Mouse (Mus musculus): Measurements from ENCODE around the gene Mlf2. TPM values are rescaled to one million over a fixed set of nuclear protein-coding genes. Genes with fewer than 3 reads are reported as not detected.

Gene Mlf2
- polyA plus RNA-seq, 1 experiment from 2014 or later = 385 TPM

DNA sequence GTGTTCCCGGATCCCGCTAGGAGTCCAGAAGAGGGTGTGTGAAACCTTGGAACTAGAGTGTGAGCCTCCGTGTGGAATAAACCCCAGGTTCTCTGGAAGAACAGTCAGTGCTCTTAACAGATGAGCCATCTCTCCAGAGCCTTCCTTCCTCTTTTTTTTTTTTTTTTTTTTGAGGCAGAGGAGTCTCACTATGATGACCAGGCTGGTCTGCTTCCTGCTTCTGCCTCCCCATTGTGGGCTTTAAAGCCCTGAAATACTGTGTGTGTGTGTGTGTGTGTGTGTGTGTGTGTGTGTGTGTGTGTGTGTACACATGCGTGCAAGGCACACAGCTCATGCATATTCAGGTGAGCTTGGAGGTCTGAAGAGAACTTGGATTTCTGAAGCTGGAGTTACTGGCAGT, 9.6 kb upstream of the Mlf2 start:
- no peaks in the 10 kb centered on the region for H3K36me3 ChIP-seq
- H3K9ac ChIP-seq = no peak overlapping the region
- no peak for ATAC-seq (replicated peaks; ENCODE audit: low FRiP score)
- H3K4me1 ChIP-seq = peaks cover 54% of the 10 kb centered on the region
- WGBS = 62% methylated on average over 4 of the region's 4 CpGs
- peak overlapping the region; percentile 100 for H3K27ac ChIP-seq
- H3K9me3 ChIP-seq (replicated peaks) = no peaks in the 10 kb centered on the region
- H3K4me3 ChIP-seq (replicated peaks) = no peak overlapping the region
- H3K4me2 ChIP-seq = no peak overlapping the region
- H3K27me3 ChIP-seq = no peaks in the 10 kb centered on the region

DNA sequence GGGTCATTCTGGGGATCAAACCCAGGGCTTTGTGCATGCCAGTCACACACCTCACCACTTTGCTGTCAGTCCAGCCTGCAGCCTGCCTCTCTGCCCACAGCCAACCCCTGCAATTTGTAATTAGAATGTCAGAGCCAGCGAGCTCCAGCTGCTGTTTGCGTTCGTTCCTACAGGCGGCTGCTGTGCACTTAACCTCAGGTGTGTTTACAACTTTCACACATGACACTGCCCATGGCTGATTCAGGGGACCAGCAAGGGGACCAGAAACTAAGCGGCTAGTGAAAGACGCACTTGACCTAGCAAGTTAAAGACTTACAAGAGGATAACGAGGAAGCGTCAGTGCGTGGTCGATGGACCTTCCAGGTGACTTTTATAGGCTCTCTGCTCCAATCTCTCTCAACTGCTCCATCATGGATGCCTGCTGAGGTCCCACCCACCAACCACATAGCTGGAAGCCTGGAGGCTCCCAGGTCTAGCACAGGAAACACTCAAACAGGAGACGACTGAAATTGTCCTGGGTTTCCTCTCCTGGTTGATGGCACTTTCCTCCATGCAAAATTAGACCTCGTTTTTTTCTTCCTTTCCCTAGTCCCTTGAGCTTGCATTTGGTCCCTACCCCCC, 5.9 kb upstream of the Mlf2 start:
- peaks cover 43% of the 10 kb centered on the region for H3K4me1 ChIP-seq
- ATAC-seq (replicated peaks; ENCODE audit: low FRiP score) = no peak
- no peaks in the 10 kb centered on the region for H3K9me3 ChIP-seq (replicated peaks)
- H3K9ac ChIP-seq = no peak overlapping the region
- peak overlapping the region; percentile 84 for H3K27ac ChIP-seq
- no peaks in the 10 kb centered on the region for H3K27me3 ChIP-seq
- no peak overlapping the region; the same call in 1 of the 2 replicates for H3K4me3 ChIP-seq (replicated peaks)
- no peaks in the 10 kb centered on the region for H3K36me3 ChIP-seq
- 17% methylated on average over 12 of the region's 12 CpGs for WGBS
- peak overlapping the region; percentile 34 for H3K4me2 ChIP-seq

DNA sequence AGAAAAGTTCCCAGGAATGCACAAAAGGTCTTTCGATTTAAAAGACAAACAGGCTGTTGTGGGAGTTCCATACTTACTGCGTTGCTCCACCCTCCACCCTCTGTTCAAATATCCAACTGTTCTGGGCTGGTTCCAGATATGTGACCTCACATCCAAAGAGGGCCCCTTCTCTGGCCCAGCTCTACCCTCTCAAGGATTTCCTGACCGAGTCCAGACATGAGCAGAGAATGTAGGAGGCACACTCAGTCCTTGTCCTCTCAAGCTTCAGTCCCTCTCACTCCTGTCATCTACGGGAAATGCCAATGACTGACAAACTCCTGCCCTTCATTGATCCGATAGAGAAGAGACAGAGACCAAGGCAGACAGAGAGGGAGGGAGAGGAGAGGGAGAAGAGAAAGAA, 5.2 kb upstream of the Mlf2 start:
- H3K4me3 ChIP-seq (replicated peaks) = no peak overlapping the region
- peak overlapping the region; percentile 34 for H3K4me2 ChIP-seq
- H3K9me3 ChIP-seq (replicated peaks) = no peaks in the 10 kb centered on the region
- H3K4me1 ChIP-seq = peaks cover 40% of the 10 kb centered on the region
- H3K9ac ChIP-seq = no peak overlapping the region
- no peaks in the 10 kb centered on the region for H3K36me3 ChIP-seq
- ATAC-seq (replicated peaks; ENCODE audit: low FRiP score) = no peak
- 35% methylated on average over 5 of the region's 5 CpGs for WGBS
- H3K27me3 ChIP-seq = no peaks in the 10 kb centered on the region
- H3K27ac ChIP-seq = peak overlapping the region; percentile 84

DNA sequence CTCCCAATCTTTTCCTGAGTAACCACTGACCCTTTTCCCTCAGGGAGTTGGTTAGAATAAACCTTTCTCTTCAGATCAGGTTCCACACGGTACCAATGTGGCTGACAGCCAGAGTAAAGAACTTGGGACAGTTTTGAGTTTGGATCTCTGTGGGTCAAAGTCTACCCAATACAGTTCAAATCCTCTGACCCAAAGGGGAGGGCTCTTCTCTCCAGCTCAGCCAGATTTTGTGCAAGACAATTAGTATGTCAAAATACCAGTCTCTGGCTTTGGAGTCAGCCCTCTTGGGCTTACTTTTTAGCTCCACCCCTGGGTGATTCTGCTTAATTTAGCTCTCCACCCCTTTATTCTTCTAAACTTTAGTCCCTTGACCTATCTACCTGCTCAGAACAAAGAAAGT, 955 bp upstream of the Mlf2 start:
- peak overlapping the region; percentile 99 for H3K4me3 ChIP-seq (replicated peaks)
- H3K9me3 ChIP-seq (replicated peaks) = no peaks in the 10 kb centered on the region
- no peak for ATAC-seq (replicated peaks; ENCODE audit: low FRiP score)
- WGBS = 23% methylated on average over 1 of the region's 1 CpGs
- peak overlapping the region; percentile 79 for H3K4me2 ChIP-seq
- H3K4me1 ChIP-seq = peaks cover 52% of the 10 kb centered on the region
- no peaks in the 10 kb centered on the region for H3K27me3 ChIP-seq
- H3K36me3 ChIP-seq = peaks cover 27% of the 10 kb centered on the region
- H3K27ac ChIP-seq = peak overlapping the region; percentile 98
- peak overlapping the region; percentile 42 for H3K9ac ChIP-seq

DNA sequence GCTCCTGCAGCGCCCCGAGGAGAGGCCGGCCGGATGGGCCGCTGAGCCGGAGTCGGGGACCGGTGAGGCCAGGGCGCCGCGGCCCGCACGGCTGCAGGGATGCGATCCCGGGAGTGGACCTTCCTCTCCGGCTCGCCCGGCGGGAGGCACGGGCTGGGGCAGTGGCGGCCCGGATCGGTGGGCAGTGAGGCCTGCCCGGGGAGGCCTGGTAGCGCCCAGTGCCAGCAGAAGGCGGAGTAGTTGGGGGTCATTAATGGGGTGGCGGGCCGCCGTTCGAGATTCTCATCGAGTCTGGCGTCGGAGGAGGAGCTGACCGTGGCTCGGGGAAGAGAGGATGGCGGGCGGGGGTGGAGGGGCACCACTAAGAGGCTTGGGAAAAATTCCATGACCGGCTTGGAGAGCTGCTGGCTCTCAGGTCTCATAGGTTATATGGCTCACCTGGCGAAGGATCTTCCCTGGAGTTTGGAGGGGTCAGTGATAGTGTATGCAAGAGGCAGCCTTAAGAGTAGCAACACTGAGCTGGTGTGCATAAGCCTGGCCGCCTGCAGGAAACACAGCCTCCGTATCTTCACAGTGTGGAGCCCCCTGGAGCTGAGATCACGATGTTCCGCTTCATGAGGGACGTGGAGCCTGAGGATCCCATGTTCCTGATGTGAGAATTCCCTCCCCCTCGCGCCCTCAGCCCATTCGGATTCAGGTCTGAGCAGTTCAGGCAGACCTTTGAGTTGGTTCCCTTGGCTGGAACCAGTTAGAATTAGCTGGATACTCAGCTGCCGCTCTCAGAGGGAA, 533 bp downstream of the Mlf2 start:
- Histone ChIP-seq H3K4me3 (replicated peaks) (peak overlapping the region; percentile 99), H3K27ac (peak overlapping the region; percentile 98), H3K9ac (peak overlapping the region; percentile 97), H3K9me3 (replicated peaks) (no peaks in the 10 kb centered on the region), H3K4me1 (peaks cover 44% of the 10 kb centered on the region), H3K27me3 (no peaks in the 10 kb centered on the region), H3K36me3 (peaks cover 42% of the 10 kb centered on the region), H3K4me2 (peak overlapping the region; percentile 79)
- ATAC-seq (replicated peaks; ENCODE audit: low FRiP score) = peak; percentile 47
- under 1% methylated on average over 48 of the region's 48 CpGs for WGBS

DNA sequence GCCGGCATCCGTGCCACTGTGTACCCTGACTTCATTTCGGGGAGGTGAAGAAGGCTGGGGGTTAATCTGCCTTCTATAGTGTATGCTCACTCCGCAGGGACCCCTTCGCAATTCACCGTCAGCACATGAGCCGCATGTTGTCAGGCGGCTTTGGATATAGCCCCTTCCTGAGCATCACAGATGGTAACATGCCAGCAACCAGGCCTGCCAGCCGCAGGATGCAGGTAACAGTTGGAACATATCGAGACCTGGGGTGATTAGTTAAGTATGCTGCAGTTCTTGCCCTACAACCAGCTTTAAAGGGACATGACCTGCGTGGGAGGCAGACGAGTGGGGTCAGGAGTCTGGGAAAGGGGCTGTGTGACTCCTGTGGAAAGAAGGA, 1.1 kb downstream of the Mlf2 start:
- ATAC-seq (replicated peaks; ENCODE audit: low FRiP score) = no peak
- no peaks in the 10 kb centered on the region for H3K27me3 ChIP-seq
- peak overlapping the region; percentile 79 for H3K4me2 ChIP-seq
- peaks cover 47% of the 10 kb centered on the region for H3K36me3 ChIP-seq
- peak overlapping the region; percentile 99 for H3K4me3 ChIP-seq (replicated peaks)
- peaks cover 44% of the 10 kb centered on the region for H3K4me1 ChIP-seq
- H3K9me3 ChIP-seq (replicated peaks) = no peaks in the 10 kb centered on the region
- H3K9ac ChIP-seq = peak overlapping the region; percentile 97
- peak overlapping the region; percentile 98 for H3K27ac ChIP-seq
- WGBS = 33% methylated on average over 12 of the region's 12 CpGs

DNA sequence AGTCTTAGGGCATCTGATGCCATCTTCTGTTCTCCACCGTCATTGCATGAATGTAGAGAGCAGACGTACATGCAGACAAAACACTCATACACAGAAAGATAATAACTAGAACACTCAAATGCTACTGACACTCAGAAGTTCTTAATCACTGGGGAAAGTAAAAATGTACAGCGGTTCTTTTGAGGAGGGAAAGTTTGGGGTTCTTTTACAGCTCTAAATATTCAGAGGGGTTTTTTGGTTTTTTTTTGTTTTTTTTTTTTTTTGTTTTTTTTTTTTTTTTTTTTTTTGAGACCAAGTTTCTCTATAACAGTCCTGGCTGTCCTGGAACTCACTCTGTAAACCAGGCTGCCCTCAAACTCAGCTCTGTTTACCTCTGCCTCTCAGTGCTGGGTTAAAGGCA, 1.9 kb downstream of the Mlf2 start:
- Histone ChIP-seq H3K27me3 (no peaks in the 10 kb centered on the region), H3K4me2 (peak overlapping the region; percentile 79), H3K36me3 (peaks cover 56% of the 10 kb centered on the region), H3K27ac (no peak overlapping the region), H3K9me3 (replicated peaks) (no peaks in the 10 kb centered on the region), H3K9ac (no peak overlapping the region), H3K4me1 (peaks cover 44% of the 10 kb centered on the region), H3K4me3 (replicated peaks) (peak overlapping the region; percentile 99; the same call in 1 of the 2 replicates)
- no peak for ATAC-seq (replicated peaks; ENCODE audit: low FRiP score)
- 91% methylated on average over 3 of the region's 3 CpGs for WGBS

DNA sequence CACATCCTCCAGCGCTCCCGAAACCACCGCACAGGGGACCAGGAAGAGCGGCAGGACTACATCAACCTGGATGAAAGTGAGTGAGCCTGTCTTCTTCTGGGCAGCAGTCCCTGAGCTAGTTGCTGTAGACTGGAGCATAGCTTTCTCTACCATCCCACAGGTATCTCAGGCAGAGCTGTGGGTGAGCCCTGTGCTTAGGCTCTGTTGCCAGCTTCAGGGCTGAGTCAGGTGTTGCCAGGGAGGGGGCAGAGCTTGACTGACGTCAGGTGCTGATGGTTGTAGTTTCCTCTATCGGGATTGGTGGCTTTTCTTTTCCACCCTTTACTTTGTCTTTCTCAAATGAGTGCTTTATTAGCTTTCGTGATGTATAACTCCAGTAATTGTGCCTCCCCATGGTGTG, 3.5 kb downstream of the Mlf2 start:
- no peaks in the 10 kb centered on the region for H3K27me3 ChIP-seq

DNA sequence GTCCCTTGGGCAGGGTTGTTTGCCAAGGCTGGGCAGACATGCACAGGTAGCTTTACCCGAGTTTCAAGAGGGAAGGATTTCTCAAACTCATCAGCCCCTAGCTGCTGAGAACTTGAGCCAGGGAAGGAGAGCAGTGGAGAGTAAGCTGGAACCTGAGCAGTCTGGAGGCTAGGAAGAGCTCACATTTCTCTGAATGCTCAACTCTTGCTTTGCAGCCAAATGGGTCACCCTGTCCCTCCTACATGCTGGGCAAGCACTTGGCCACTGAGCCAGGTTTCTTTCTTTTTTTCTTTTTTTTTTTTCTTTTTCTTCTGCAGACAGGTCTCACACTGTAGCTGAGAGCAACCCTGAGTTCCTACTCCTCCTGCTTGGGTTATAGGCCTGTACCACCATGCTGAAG, 5.5 kb downstream of the Mlf2 start:
- Histone ChIP-seq H3K9ac (no peak overlapping the region), H3K4me3 (replicated peaks) (no peak overlapping the region), H3K9me3 (replicated peaks) (no peaks in the 10 kb centered on the region), H3K27ac (no peak overlapping the region), H3K4me2 (no peak overlapping the region), H3K27me3 (no peaks in the 10 kb centered on the region), H3K4me1 (peaks cover 31% of the 10 kb centered on the region), H3K36me3 (peaks cover 77% of the 10 kb centered on the region)
- no peak for ATAC-seq (replicated peaks; ENCODE audit: low FRiP score)
- 74% methylated on average over 1 of the region's 1 CpGs for WGBS

More for the DNA sequence above, 3.5 kb downstream of the Mlf2 start:
- H3K27ac ChIP-seq = no peak overlapping the region
- no peak overlapping the region for H3K4me2 ChIP-seq
- peaks cover 40% of the 10 kb centered on the region for H3K4me1 ChIP-seq
- 93% methylated on average over 7 of the region's 7 CpGs for WGBS
- no peak overlapping the region for H3K9ac ChIP-seq
- peaks cover 71% of the 10 kb centered on the region for H3K36me3 ChIP-seq
- H3K4me3 ChIP-seq (replicated peaks) = no peak overlapping the region
- H3K9me3 ChIP-seq (replicated peaks) = no peaks in the 10 kb centered on the region
- no peak for ATAC-seq (replicated peaks; ENCODE audit: low FRiP score)

DNA sequence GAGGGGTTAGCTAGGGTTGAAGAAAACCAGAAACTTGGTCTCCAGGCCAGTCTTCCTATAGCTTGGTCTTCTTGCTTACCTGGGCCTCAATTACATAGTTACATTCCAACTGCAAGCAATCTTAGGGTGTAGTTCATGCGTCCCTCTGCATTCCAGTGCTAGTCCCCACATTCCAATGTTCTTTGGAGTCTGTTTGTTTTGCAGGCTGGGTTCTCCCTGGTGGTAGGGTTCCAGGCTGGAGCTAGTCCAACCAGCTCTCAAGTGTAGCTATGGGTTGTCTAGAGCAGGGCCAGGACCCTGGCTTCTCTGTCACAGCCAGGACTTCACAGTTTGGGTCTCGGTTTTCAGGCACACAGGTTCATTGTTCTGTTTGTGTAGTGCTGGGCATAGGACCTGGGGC, 6.3 kb downstream of the Mlf2 start:
- no peak for ATAC-seq (replicated peaks; ENCODE audit: low FRiP score)
- H3K4me2 ChIP-seq = no peak overlapping the region
- H3K4me1 ChIP-seq = peaks cover 26% of the 10 kb centered on the region
- WGBS = 81% methylated on average over 2 of the region's 2 CpGs
- no peak overlapping the region for H3K27ac ChIP-seq
- peaks cover 76% of the 10 kb centered on the region for H3K36me3 ChIP-seq
- H3K4me3 ChIP-seq (replicated peaks) = no peak overlapping the region
- H3K9ac ChIP-seq = no peak overlapping the region
- no peaks in the 10 kb centered on the region for H3K9me3 ChIP-seq (replicated peaks)
- H3K27me3 ChIP-seq = no peaks in the 10 kb centered on the region

DNA sequence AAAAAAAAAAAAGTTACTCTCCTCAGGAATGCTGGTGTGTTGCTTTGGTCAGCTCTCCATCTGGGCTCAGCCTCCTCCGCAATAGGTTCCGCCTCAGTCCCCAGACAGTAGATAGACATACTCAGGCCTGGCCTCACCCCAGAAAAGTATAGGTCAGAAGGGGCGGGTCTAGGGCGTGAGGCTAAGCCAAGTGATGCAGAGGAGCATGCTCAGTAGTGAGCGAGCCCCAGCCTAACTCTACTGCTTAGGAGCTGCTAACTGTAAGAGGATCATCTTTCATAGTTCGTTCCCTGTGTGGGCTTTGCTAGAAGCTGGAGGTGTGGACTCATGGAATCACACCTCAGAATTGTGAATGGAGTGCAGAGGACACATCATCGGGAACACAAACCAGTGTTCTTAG, 7.4 kb downstream of the Mlf2 start:
- no peak overlapping the region for H3K27ac ChIP-seq
- peak; percentile 52 for ATAC-seq (replicated peaks; ENCODE audit: low FRiP score)
- no peaks in the 10 kb centered on the region for H3K27me3 ChIP-seq
- H3K36me3 ChIP-seq = peaks cover 67% of the 10 kb centered on the region
- no peak overlapping the region for H3K4me3 ChIP-seq (replicated peaks)
- H3K9me3 ChIP-seq (replicated peaks) = no peaks in the 10 kb centered on the region
- H3K4me2 ChIP-seq = no peak overlapping the region
- WGBS = 92% methylated on average over 7 of the region's 7 CpGs
- peaks cover 17% of the 10 kb centered on the region for H3K4me1 ChIP-seq
- no peak overlapping the region for H3K9ac ChIP-seq

DNA sequence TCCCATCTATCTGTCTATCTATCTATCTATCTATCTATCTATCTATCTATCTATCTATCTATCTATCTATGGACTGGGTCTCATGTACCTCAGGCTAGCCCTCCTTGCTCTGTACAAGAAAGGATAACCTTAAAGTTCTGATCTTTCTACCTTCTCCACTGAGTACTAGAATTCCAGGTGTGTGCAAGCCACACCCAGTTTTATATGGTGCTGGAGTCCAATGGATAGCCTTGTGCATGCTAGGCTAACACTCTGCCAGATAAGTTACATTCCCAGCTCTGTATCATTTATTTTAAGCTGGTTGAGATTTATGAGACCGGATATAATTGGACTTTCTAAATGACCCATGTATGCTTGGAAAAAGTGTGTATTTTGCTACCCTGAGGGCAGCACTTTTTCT, 10.5 kb downstream of the Mlf2 start:
- H3K4me1 ChIP-seq = no peaks in the 10 kb centered on the region
- H3K9me3 ChIP-seq (replicated peaks) = no peaks in the 10 kb centered on the region
- H3K9ac ChIP-seq = no peak overlapping the region
- H3K4me2 ChIP-seq = no peak overlapping the region
- no peak for ATAC-seq (replicated peaks; ENCODE audit: low FRiP score)
- no peak overlapping the region for H3K27ac ChIP-seq
- H3K36me3 ChIP-seq = peaks cover 35% of the 10 kb centered on the region
- H3K27me3 ChIP-seq = no peaks in the 10 kb centered on the region
- WGBS = 97% methylated on average over 1 of the region's 1 CpGs
- H3K4me3 ChIP-seq (replicated peaks) = no peak overlapping the region
